Mouse (Mus musculus) bone marrow, adult 2 months (tissue): ENCODE data around the gene Derl2.

Experiments
- CTCF ChIP-seq: fragments of 200-500 bp; IDR thresholded peaks from 2 replicates; pipeline ENCODE4 v1.5.1; 2011; ENCODE audit warnings: low read length, control low read depth; ENCODE audit not compliant: control insufficient read depth, insufficient read depth
- POLR2A ChIP-seq: fragments of 200-500 bp; IDR thresholded peaks from 2 replicates; pipeline ENCODE4 v1.6.1; 2011; ENCODE audit warnings: low read depth, mild to moderate bottlenecking, control low read depth, low read length, borderline replicate concordance; ENCODE audit not compliant: control insufficient read depth

- TF ChIP-seq CTCF (no peak), POLR2A (no peak)
Observed at GRCm38 (mm10) chr11:71028280-71028679, 8.6 kb upstream of the Derl2 start.
